Mouse (Mus musculus): Measurements from ENCODE around the gene Dock1. TPM values are rescaled to one million over a fixed set of nuclear protein-coding genes. Genes with fewer than 3 reads are reported as not detected.

Gene Dock1
- polyA plus RNA-seq, 1 experiment: 2.1 TPM

DNA sequence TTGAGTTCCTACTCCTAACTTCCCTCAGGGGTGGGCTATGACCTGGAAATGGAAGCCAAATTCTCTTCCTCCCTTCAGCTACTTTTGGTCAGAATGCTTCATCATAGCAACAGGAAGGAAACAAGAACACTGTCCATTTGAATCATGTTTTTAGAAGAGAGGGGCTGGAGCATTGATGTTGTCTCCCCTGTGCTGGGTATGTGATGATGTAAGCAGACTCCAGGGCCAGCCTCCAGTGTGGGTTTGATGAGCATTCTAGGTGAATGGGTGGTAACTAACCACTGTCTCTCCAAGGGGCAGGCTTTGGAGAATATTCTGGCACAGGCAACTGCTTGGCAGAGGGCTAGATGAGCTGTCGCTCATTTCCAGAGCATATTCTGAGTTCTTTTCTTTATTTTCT, 22.9 kb downstream of the Dock1 start:
- H3K27ac ChIP-seq (ENCODE audit: insufficient read depth, low read length): no peak overlapping the region
- 92% methylated on average over 1 of the region's 1 CpGs for WGBS
- no peak for DNase-seq (ENCODE audit: low read depth in 1 of 2, low spot score in 2 of 2)
- H3K36me3 ChIP-seq (ENCODE audit: control insufficient read depth, insufficient read depth, low read length): no peaks in the 10 kb centered on the region
- H3K4me3 ChIP-seq (ENCODE audit: extremely low read depth, insufficient read depth, insufficient read length): no peak overlapping the region
- no peak for TF ChIP-seq POLR2A (IDR thresholded peaks at IDR 0.05; ENCODE audit: low read depth, low read length)
- TF ChIP-seq CTCF (IDR thresholded peaks at IDR 0.05; ENCODE audit: extremely low read depth, insufficient read depth, insufficient read length, insufficient replicate concordance): no peak
- H3K27me3 ChIP-seq (ENCODE audit: control insufficient read depth, insufficient read depth, low read length): no peaks in the 10 kb centered on the region
- peaks cover 17% of the 10 kb centered on the region for H3K4me1 ChIP-seq (ENCODE audit: control insufficient read depth, insufficient read depth, insufficient read length)

- TF ChIP-seq CTCF (IDR thresholded peaks at IDR 0.05; ENCODE audit: extremely low read depth, insufficient read depth, insufficient read length, insufficient replicate concordance) (no peak), POLR2A (IDR thresholded peaks at IDR 0.05; ENCODE audit: low read depth, low read length) (no peak)
- H3K4me1 ChIP-seq (ENCODE audit: control insufficient read depth, insufficient read depth, insufficient read length): peaks cover 20% of the 10 kb centered on the region
- WGBS: 85% methylated on average over 4 of the region's 4 CpGs
These were observed 25.0 kb downstream of the Dock1 start for GRCm38 (mm10) chr7:134695431-134695830.

GRCm38 (mm10) chr7:134696126-134696979, 25.9 kb downstream of the Dock1 start:
- TF ChIP-seq CTCF (IDR thresholded peaks at IDR 0.05; ENCODE audit: extremely low read depth, insufficient read depth, insufficient read length, insufficient replicate concordance): no peak
- TF ChIP-seq POLR2A (IDR thresholded peaks at IDR 0.05; ENCODE audit: low read depth, low read length): no peak
- no peak overlapping the region for H3K4me3 ChIP-seq (ENCODE audit: extremely low read depth, insufficient read depth, insufficient read length)
- 65% methylated on average over 10 of the region's 10 CpGs for WGBS

More at GRCm38 (mm10) chr7:134695431-134695830, 25.0 kb downstream of the Dock1 start:
- Histone ChIP-seq H3K27me3 (ENCODE audit: control insufficient read depth, insufficient read depth, low read length) (no peaks in the 10 kb centered on the region), H3K36me3 (ENCODE audit: control insufficient read depth, insufficient read depth, low read length) (no peaks in the 10 kb centered on the region), H3K4me3 (ENCODE audit: extremely low read depth, insufficient read depth, insufficient read length) (no peak overlapping the region), H3K27ac (ENCODE audit: insufficient read depth, low read length) (no peak overlapping the region)
- no peak for DNase-seq (ENCODE audit: low read depth in 1 of 2, low spot score in 2 of 2)

GRCm38 (mm10) chr7:134697479-134697878, 27.0 kb downstream of the Dock1 start:
- no peak overlapping the region for H3K27ac ChIP-seq (ENCODE audit: insufficient read depth, low read length)

More at GRCm38 (mm10) chr7:134696126-134696979, 25.9 kb downstream of the Dock1 start:
- Histone ChIP-seq H3K27ac (ENCODE audit: insufficient read depth, low read length) (peak overlapping the region; percentile 10; the same call in 1 of the 2 replicates), H3K36me3 (ENCODE audit: control insufficient read depth, insufficient read depth, low read length) (no peaks in the 10 kb centered on the region), H3K27me3 (ENCODE audit: control insufficient read depth, insufficient read depth, low read length) (no peaks in the 10 kb centered on the region), H3K4me1 (ENCODE audit: control insufficient read depth, insufficient read depth, insufficient read length) (peaks cover 20% of the 10 kb centered on the region)
- DNase-seq (ENCODE audit: low read depth in 1 of 2, low spot score in 2 of 2): no peak

GRCm38 (mm10) chr7:134698246-134698645, 27.8 kb downstream of the Dock1 start:
- no peak overlapping the region for H3K27ac ChIP-seq (ENCODE audit: insufficient read depth, low read length)
- DNase-seq (ENCODE audit: low read depth in 1 of 2, low spot score in 2 of 2): no peak

More at GRCm38 (mm10) chr7:134697479-134697878, 27.0 kb downstream of the Dock1 start:
- peaks cover 20% of the 10 kb centered on the region for H3K4me1 ChIP-seq (ENCODE audit: control insufficient read depth, insufficient read depth, insufficient read length)
- H3K27me3 ChIP-seq (ENCODE audit: control insufficient read depth, insufficient read depth, low read length): no peaks in the 10 kb centered on the region
- 11% methylated on average over 4 of the region's 4 CpGs for WGBS
- H3K36me3 ChIP-seq (ENCODE audit: control insufficient read depth, insufficient read depth, low read length): no peaks in the 10 kb centered on the region
- H3K4me3 ChIP-seq (ENCODE audit: extremely low read depth, insufficient read depth, insufficient read length): no peak overlapping the region
- TF ChIP-seq CTCF (IDR thresholded peaks at IDR 0.05; ENCODE audit: extremely low read depth, insufficient read depth, insufficient read length, insufficient replicate concordance) (no peak), POLR2A (IDR thresholded peaks at IDR 0.05; ENCODE audit: low read depth, low read length) (no peak)
- no peak for DNase-seq (ENCODE audit: low read depth in 1 of 2, low spot score in 2 of 2)

GRCm38 (mm10) chr7:134700001-134700400, 29.5 kb downstream of the Dock1 start:
- no peaks in the 10 kb centered on the region for H3K27me3 ChIP-seq (ENCODE audit: control insufficient read depth, insufficient read depth, low read length)
- peaks cover 18% of the 10 kb centered on the region; the same call in 1 of the 2 replicates for H3K4me1 ChIP-seq (ENCODE audit: control insufficient read depth, insufficient read depth, insufficient read length)
- no peak for DNase-seq (ENCODE audit: low read depth in 1 of 2, low spot score in 2 of 2)
- 92% methylated on average over 5 of the region's 5 CpGs for WGBS
- H3K36me3 ChIP-seq (ENCODE audit: control insufficient read depth, insufficient read depth, low read length): no peaks in the 10 kb centered on the region
- no peak for TF ChIP-seq CTCF (IDR thresholded peaks at IDR 0.05; ENCODE audit: extremely low read depth, insufficient read depth, insufficient read length, insufficient replicate concordance)
- no peak for TF ChIP-seq POLR2A (IDR thresholded peaks at IDR 0.05; ENCODE audit: low read depth, low read length)
- no peak overlapping the region for H3K4me3 ChIP-seq (ENCODE audit: extremely low read depth, insufficient read depth, insufficient read length)
- H3K27ac ChIP-seq (ENCODE audit: insufficient read depth, low read length): no peak overlapping the region

More at GRCm38 (mm10) chr7:134698246-134698645, 27.8 kb downstream of the Dock1 start:
- H3K4me1 ChIP-seq (ENCODE audit: control insufficient read depth, insufficient read depth, insufficient read length): peaks cover 20% of the 10 kb centered on the region
- no peak overlapping the region for H3K4me3 ChIP-seq (ENCODE audit: extremely low read depth, insufficient read depth, insufficient read length)
- H3K36me3 ChIP-seq (ENCODE audit: control insufficient read depth, insufficient read depth, low read length): no peaks in the 10 kb centered on the region
- WGBS: 53% methylated on average over 5 of the region's 5 CpGs
- TF ChIP-seq POLR2A (IDR thresholded peaks at IDR 0.05; ENCODE audit: low read depth, low read length) (no peak), CTCF (IDR thresholded peaks at IDR 0.05; ENCODE audit: extremely low read depth, insufficient read depth, insufficient read length, insufficient replicate concordance) (no peak)
- no peaks in the 10 kb centered on the region for H3K27me3 ChIP-seq (ENCODE audit: control insufficient read depth, insufficient read depth, low read length)

- no peaks in the 10 kb centered on the region for H3K27me3 ChIP-seq (ENCODE audit: control insufficient read depth, insufficient read depth, low read length)
- peaks cover 8% of the 10 kb centered on the region; the same call in 1 of the 2 replicates for H3K4me1 ChIP-seq (ENCODE audit: control insufficient read depth, insufficient read depth, insufficient read length)
- TF ChIP-seq CTCF (IDR thresholded peaks at IDR 0.05; ENCODE audit: extremely low read depth, insufficient read depth, insufficient read length, insufficient replicate concordance): no peak
- TF ChIP-seq POLR2A (IDR thresholded peaks at IDR 0.05; ENCODE audit: low read depth, low read length): no peak
- WGBS: 88% methylated on average over 5 of the region's 5 CpGs
- no peaks in the 10 kb centered on the region for H3K36me3 ChIP-seq (ENCODE audit: control insufficient read depth, insufficient read depth, low read length)
- no peak overlapping the region for H3K27ac ChIP-seq (ENCODE audit: insufficient read depth, low read length)
- no peak overlapping the region for H3K4me3 ChIP-seq (ENCODE audit: extremely low read depth, insufficient read depth, insufficient read length)
- DNase-seq (ENCODE audit: low read depth in 1 of 2, low spot score in 2 of 2): no peak
These were observed 32.0 kb downstream of the Dock1 start for GRCm38 (mm10) chr7:134702481-134702880.

Data from spleen, adult 2 months (tissue).